ENCODE assay signal across 26 mouse cellular contexts in the genomic region with DNA sequence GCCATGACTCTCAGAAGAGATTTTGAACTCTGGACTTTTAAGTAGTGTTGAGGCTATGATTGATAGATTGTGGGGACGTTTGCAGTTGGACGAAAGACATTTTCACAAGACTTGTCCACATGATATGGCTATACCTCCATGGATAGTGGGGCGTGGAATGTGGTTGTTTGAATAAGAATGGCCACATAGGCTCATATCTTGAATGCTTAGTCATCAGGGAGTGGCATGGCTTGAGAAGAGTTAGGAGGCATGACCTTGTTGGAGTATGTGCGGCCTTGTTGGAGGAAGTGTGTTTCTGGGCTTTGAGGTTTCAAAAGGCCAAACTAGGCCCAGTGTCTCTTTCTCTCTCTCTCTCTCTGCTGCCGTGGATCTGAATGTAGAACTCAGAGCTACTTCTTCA.
"Had no signal": no experiment of that assay in that cellular context is flagged by ENCODE, and none has a peak within 500 bp of the region (broad histone marks: within the 10 kb centered on the region; RNA-seq: fewer than 3 reads in every experiment).

No protein-coding gene starts in this region.

- H3K9ac ChIP-seq: hindbrain, embryonic 12.5 days; hindbrain, embryonic 14.5 days; intestine, embryonic 15.5 days; limb, embryonic 13.5 days; limb, embryonic 15.5 days; liver, embryonic 12.5 days; liver, embryonic 14.5 days had no signal

- H3K9me3 ChIP-seq: hindbrain, embryonic 10.5 days; hindbrain, embryonic 12.5 days; intestine, embryonic 15.5 days; limb, embryonic 13.5 days; limb, embryonic 15.5 days; liver, embryonic 12.5 days had no signal

- H3K4me3 ChIP-seq: heart, adult 2 months; hindbrain, embryonic 10.5 days; hindbrain, embryonic 12.5 days; intestine, embryonic 15.5 days; limb, embryonic 13.5 days; limb, embryonic 15.5 days; liver, embryonic 12.5 days had no signal

- H3K4me1 ChIP-seq: hindbrain, embryonic 10.5 days; hindbrain, embryonic 12.5 days; intestine, embryonic 15.5 days; limb, embryonic 13.5 days; limb, embryonic 15.5 days; liver, embryonic 12.5 days had no signal

- H3K36me3 ChIP-seq: hindbrain, embryonic 10.5 days; hindbrain, embryonic 12.5 days; intestine, embryonic 15.5 days; limb, embryonic 13.5 days; limb, embryonic 15.5 days; liver, embryonic 12.5 days had no signal

- DNase-seq: gastrocnemius, postnatal 14 days; gastrocnemius, postnatal 36 days; heart, adult 11 months; heart, adult 2 months; heart, postnatal 10 days; heart, postnatal 4 days; kidney, adult 18-20 months; kidney, adult 8-10 months; kidney, postnatal 14 days; kidney, postnatal 36 days; layer of hippocampus, adult 9-11 months; layer of hippocampus, postnatal 36 days; left cerebral cortex, postnatal 4 days had no signal

- ATAC-seq: hindbrain, embryonic 16.5 days; inflammation-experienced regulatory T-cells, adult 6 months; intestine, embryonic 15.5 days; intestine, postnatal 0 days; liver, embryonic 12.5 days had no signal

- H3K27me3 ChIP-seq: hindbrain, embryonic 12.5 days; intestine, embryonic 15.5 days; limb, embryonic 13.5 days; limb, embryonic 15.5 days; liver, embryonic 12.5 days had no signal

- H3K4me2 ChIP-seq: heart, embryonic 11.5 days; hindbrain, embryonic 12.5 days; hindbrain, embryonic 14.5 days; intestine, embryonic 15.5 days; limb, embryonic 13.5 days; limb, embryonic 15.5 days; liver, embryonic 12.5 days had no signal

- H3K27ac ChIP-seq: heart, adult 2 months; hindbrain, embryonic 10.5 days; hindbrain, embryonic 12.5 days; hindbrain, embryonic 14.5 days; intestine, embryonic 15.5 days; kidney, postnatal 0 days; limb, embryonic 13.5 days; limb, embryonic 15.5 days; liver, embryonic 12.5 days; liver, embryonic 14.5 days had no signal
